In the genomic region with DNA sequence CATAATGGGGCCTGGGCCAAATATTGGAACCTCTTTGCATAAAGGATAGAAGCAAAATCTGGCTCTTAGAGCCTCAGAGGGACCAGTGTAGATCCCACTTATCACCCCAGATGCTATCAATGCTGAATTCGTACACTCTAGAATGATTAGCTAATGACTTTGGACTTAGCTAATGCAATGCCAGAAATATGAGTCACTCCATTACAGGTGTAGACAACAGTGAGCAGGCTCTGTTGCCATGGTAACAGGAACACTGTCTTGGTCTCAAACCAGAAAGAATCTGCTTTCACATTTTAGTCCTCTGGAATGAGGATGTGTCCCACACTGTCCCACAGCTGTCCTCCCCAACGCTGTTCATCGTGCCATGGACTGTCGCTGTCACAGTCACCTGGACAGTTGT, we compare ENCODE assay signal across 12 mouse cellular contexts.
DNase-seq lines count a peak whose midpoint lies in the region; ATAC-seq lines count a peak whose summit lies in the region.
"Had no signal": no experiment of that assay in that cellular context is flagged by ENCODE, and none has a peak within 500 bp of the region (broad histone marks: within the 10 kb centered on the region; RNA-seq: fewer than 3 reads in every experiment).

No protein-coding gene starts in this region.

- no peaks in the 10 kb centered on the region for H3K36me3 ChIP-seq in forebrain, embryonic 13.5 days (ENCODE audit: poor library complexity, severe bottlenecking)
- no peaks in the 10 kb centered on the region for H3K36me3 ChIP-seq in forebrain, embryonic 10.5 days (replicated peaks)
- H3K36me3 ChIP-seq in kidney, embryonic 15.5 days: no peaks in the 10 kb centered on the region

- H3K27ac ChIP-seq in forebrain, embryonic 13.5 days: no peak overlapping the region
- H3K27ac ChIP-seq in forebrain, embryonic 10.5 days: no peak overlapping the region
- no peak overlapping the region for H3K27ac ChIP-seq in kidney, embryonic 15.5 days

- H3K9me3 ChIP-seq in forebrain, embryonic 13.5 days (replicated peaks): no peaks in the 10 kb centered on the region
- no peaks in the 10 kb centered on the region for H3K9me3 ChIP-seq in forebrain, embryonic 10.5 days
- H3K9me3 ChIP-seq in kidney, embryonic 15.5 days (replicated peaks): no peaks in the 10 kb centered on the region

- no peaks in the 10 kb centered on the region for H3K27me3 ChIP-seq in forebrain, embryonic 13.5 days
- H3K27me3 ChIP-seq in forebrain, embryonic 10.5 days (ENCODE audit: poor library complexity, severe bottlenecking): no peaks in the 10 kb centered on the region
- no peaks in the 10 kb centered on the region for H3K27me3 ChIP-seq in kidney, embryonic 15.5 days

- H3K4me3 ChIP-seq in forebrain, embryonic 13.5 days: no peak overlapping the region
- no peak overlapping the region for H3K4me3 ChIP-seq in forebrain, embryonic 10.5 days
- no peak overlapping the region for H3K4me3 ChIP-seq in kidney, embryonic 15.5 days (replicated peaks)

- H3K4me1 ChIP-seq in forebrain, embryonic 13.5 days: 0 out of 2 replicates have a peak, but pooled peaks cover 11% of the 10 kb centered on the region
- peaks cover 24% of the 10 kb centered on the region for H3K4me1 ChIP-seq in forebrain, embryonic 10.5 days
- peaks cover 37% of the 10 kb centered on the region for H3K4me1 ChIP-seq in kidney, embryonic 15.5 days

- no peak overlapping the region for H3K4me2 ChIP-seq in forebrain, embryonic 13.5 days
- H3K4me2 ChIP-seq in kidney, embryonic 15.5 days: no peak overlapping the region

- ATAC-seq in forebrain, embryonic 13.5 days: peak; percentile 8; the same call in 1 of the 2 replicates
- 0 out of 2 replicates have a peak, but pooled peaks have one; percentile 33 for ATAC-seq in kidney, embryonic 15.5 days (replicated peaks; ENCODE audit: low FRiP score)

- no peak overlapping the region for H3K9ac ChIP-seq in forebrain, embryonic 13.5 days
- H3K9ac ChIP-seq in kidney, embryonic 15.5 days: no peak overlapping the region

- no peak for DNase-seq in forebrain, embryonic 10.5 days (ENCODE audit: extremely low spot score, low spot score)
- DNase-seq in kidney, postnatal 14 days: no peak
- DNase-seq in right cerebral cortex, postnatal 25 days: peak; percentile 19
- DNase-seq in right cerebral cortex, postnatal 14 days: no peak
- DNase-seq in telencephalon, adult 2 months (ENCODE audit: low read depth, low spot score): peak; percentile 65
- no peak for DNase-seq in cerebellum, postnatal 14 days
- DNase-seq: adrenal gland, postnatal 25 days; cerebellum, adult 9-10 months; heart, postnatal 10 days; kidney, adult 18-20 months had no signal

- WGBS in forebrain, embryonic 13.5 days: 88% methylated on average over 4 of the region's 4 CpGs
- 91% methylated on average over 4 of the region's 4 CpGs for WGBS in forebrain, embryonic 10.5 days
- 89% methylated on average over 4 of the region's 4 CpGs for WGBS in kidney, embryonic 15.5 days

Comparison
In these comparisons a context has a peak if more than half of its experiments do, and no peak if none do; other contexts are left out.
1. DNase-seq: peak in right cerebral cortex, postnatal 25 days (single experiment) and telencephalon, adult 2 months (single experiment); none in forebrain, embryonic 10.5 days (single experiment), kidney, postnatal 14 days (single experiment), right cerebral cortex, postnatal 14 days (single experiment) and cerebellum, postnatal 14 days (0 of 2).